Mouse (Mus musculus) neural tube, embryonic 14.5 days (tissue): Measurements from ENCODE around the gene Lias. TPM values are rescaled to one million over a fixed set of nuclear protein-coding genes. Genes with fewer than 3 reads are reported as not detected.

Experiments used
- ATAC-seq: fragments of 200-750 bp; cut with Nextera tagmentation; 2 replicates; pipeline ENCODE4 v1.8.0; 2017; ENCODE audit warnings: low read depth, mild to moderate bottlenecking, moderate TSS enrichment, moderate library complexity
- H3K27ac ChIP-seq: fragments of 300-500 bp; sonication (generic); 2 replicates; pipeline ENCODE4 v1.5.1; 2014; ENCODE audit warnings: low read depth, mild to moderate bottlenecking, control low read depth, low read length, moderate library complexity, mixed read lengths
- H3K27me3 ChIP-seq: fragments of 300-500 bp; sonication (generic); 2 replicates; pipeline ENCODE4 v1.6.1; 2014; ENCODE audit warnings: low read length; ENCODE audit not compliant: control insufficient read depth, insufficient read depth
- H3K36me3 ChIP-seq: fragments of 300-500 bp; sonication (generic); 2 replicates; pipeline ENCODE4 v1.6.1; 2014; ENCODE audit warnings: low read length, mixed read lengths; ENCODE audit not compliant: control insufficient read depth, insufficient read depth
- H3K4me1 ChIP-seq: fragments of 300-500 bp; sonication (generic); 2 replicates; pipeline ENCODE4 v1.6.1; 2014; ENCODE audit warnings: low read length; ENCODE audit not compliant: control insufficient read depth, insufficient read depth
- H3K4me2 ChIP-seq: fragments of 300-500 bp; sonication (generic); 2 replicates; pipeline ENCODE4 v1.6.1; 2014; ENCODE audit warnings: mild to moderate bottlenecking, low read depth, low read length, control low read depth
- H3K4me3 ChIP-seq: fragments of 300-500 bp; sonication (generic); 2 replicates; pipeline ENCODE4 v1.5.1; 2014; ENCODE audit warnings: low read depth, low read length, control low read depth, mixed read lengths
- H3K9ac ChIP-seq: fragments of 300-500 bp; sonication (generic); replicated peaks from 2 replicates; pipeline ENCODE4 v1.6.1; 2014; ENCODE audit warnings: low read depth, mild to moderate bottlenecking, control low read depth, low read length, mixed read lengths
- H3K9me3 ChIP-seq: fragments of 300-500 bp; sonication (generic); 2 replicates; pipeline ENCODE4 v1.6.1; 2016; ENCODE audit warnings: low read length; ENCODE audit not compliant: control insufficient read depth
- WGBS: fragments of 180-500 bp; shearing (Covaris S2); extraction: QIAGEN DNeasy Blood & Tissue Kit; methylation state at CpG from one replicate; pipeline ENCODE4 v1.1.7; 2014; 5-methylcytosine and 5-hydroxymethylcytosine counted together
- polyA plus RNA-seq: library from polyadenylated mRNA; unstranded; fragments of >200 nt; fragmentation: Nextera tagmentation; extraction: Ambion mirVana; gene quantifications from 2 replicates; pipeline ENCODE4 v1.2.1, GENCODE M21; 2014

Lias gene
- polyA plus RNA-seq: 65.0 and 70.7 TPM in 2 replicates

- H3K4me1 ChIP-seq: peaks cover 8% of the 10 kb centered on the region
- H3K27me3 ChIP-seq: no peaks in the 10 kb centered on the region; the same call in 1 of the 2 replicates
- peak; percentile 98 for ATAC-seq
- WGBS: under 1% methylated on average over 83 of the region's 83 CpGs
- H3K4me3 ChIP-seq: peak within 1 kb of the TSS; percentile 95
- peak within 1 kb of the TSS; percentile 98 for H3K9ac ChIP-seq
- peak within 1 kb of the TSS; percentile 94 for H3K27ac ChIP-seq
- H3K4me2 ChIP-seq: peak within 1 kb of the TSS; percentile 59
- H3K36me3 ChIP-seq: peaks cover 24% of the 10 kb centered on the region
- H3K9me3 ChIP-seq: no peaks in the 10 kb centered on the region
Measured at GRCm38 (mm10) chr5:65390648-65391644, at the start of gene Lias, which contains the start of gene Rpl9. TSS of gene Lias (plus strand) at chr5:65391497. TSS of gene Rpl9 (minus strand) at chr5:65391444.

GRCm38 (mm10) chr5:65348168-65348567 is 43.1 kb upstream of the Lias start, which contains the start of gene Klb:
TSS of gene Klb (plus strand) at chr5:65348314.
- no peaks in the 10 kb centered on the region for H3K36me3 ChIP-seq
- no peaks in the 10 kb centered on the region for H3K27me3 ChIP-seq
- H3K9me3 ChIP-seq: no peaks in the 10 kb centered on the region
- no peak within 1 kb of the TSS for H3K27ac ChIP-seq
- no peaks in the 10 kb centered on the region for H3K4me1 ChIP-seq
- no peak within 1 kb of the TSS for H3K9ac ChIP-seq
- peak within 1 kb of the TSS; percentile 47 for H3K4me2 ChIP-seq
- 10% methylated on average over 15 of the region's 15 CpGs for WGBS
- ATAC-seq: no peak
- H3K4me3 ChIP-seq: peak within 1 kb of the TSS; percentile 14; the same call in 1 of the 2 replicates

GRCm38 (mm10) chr5:65350508-65350907 is 40.8 kb upstream of the Lias start:
- H3K4me2 ChIP-seq: no peak overlapping the region
- WGBS: 69% methylated on average over 10 of the region's 10 CpGs
- ATAC-seq: no peak
- no peaks in the 10 kb centered on the region for H3K9me3 ChIP-seq
- no peak overlapping the region for H3K9ac ChIP-seq
- H3K36me3 ChIP-seq: no peaks in the 10 kb centered on the region
- no peaks in the 10 kb centered on the region for H3K27me3 ChIP-seq
- no peak overlapping the region for H3K4me3 ChIP-seq
- no peaks in the 10 kb centered on the region for H3K4me1 ChIP-seq
- H3K27ac ChIP-seq: no peak overlapping the region

- no peak overlapping the region for H3K27ac ChIP-seq
- H3K4me3 ChIP-seq: no peak overlapping the region
- no peak for ATAC-seq
- 81% methylated on average over 3 of the region's 3 CpGs for WGBS
- no peaks in the 10 kb centered on the region for H3K9me3 ChIP-seq
- H3K36me3 ChIP-seq: no peaks in the 10 kb centered on the region
- no peaks in the 10 kb centered on the region for H3K27me3 ChIP-seq
- no peak overlapping the region for H3K4me2 ChIP-seq
- H3K4me1 ChIP-seq: no peaks in the 10 kb centered on the region
- no peak overlapping the region for H3K9ac ChIP-seq
Measured at GRCm38 (mm10) chr5:65354097-65354496, 37.2 kb upstream of the Lias start.

- H3K4me2 ChIP-seq: no peak overlapping the region
- no peaks in the 10 kb centered on the region for H3K9me3 ChIP-seq
- H3K4me1 ChIP-seq: no peaks in the 10 kb centered on the region
- H3K27ac ChIP-seq: no peak overlapping the region
- H3K9ac ChIP-seq: no peak overlapping the region
- no peaks in the 10 kb centered on the region for H3K36me3 ChIP-seq
- ATAC-seq: no peak
- no peak overlapping the region for H3K4me3 ChIP-seq
- no peaks in the 10 kb centered on the region for H3K27me3 ChIP-seq
- 85% methylated on average over 5 of the region's 5 CpGs for WGBS
Measured at GRCm38 (mm10) chr5:65354985-65355384, 36.3 kb upstream of the Lias start.

GRCm38 (mm10) chr5:65356851-65357250 is 34.4 kb upstream of the Lias start:
- H3K4me3 ChIP-seq: no peak overlapping the region
- H3K27ac ChIP-seq: no peak overlapping the region

GRCm38 (mm10) chr5:65357771-65358170 is 33.5 kb upstream of the Lias start:
- no peak overlapping the region for H3K4me3 ChIP-seq
- no peaks in the 10 kb centered on the region for H3K27me3 ChIP-seq
- no peak overlapping the region for H3K4me2 ChIP-seq
- WGBS: 88% methylated on average over 3 of the region's 3 CpGs
- H3K27ac ChIP-seq: no peak overlapping the region
- no peaks in the 10 kb centered on the region for H3K4me1 ChIP-seq
- no peaks in the 10 kb centered on the region for H3K36me3 ChIP-seq
- no peak overlapping the region for H3K9ac ChIP-seq
- H3K9me3 ChIP-seq: no peaks in the 10 kb centered on the region
- no peak for ATAC-seq

More at GRCm38 (mm10) chr5:65356851-65357250, 34.4 kb upstream of the Lias start:
- Histone ChIP-seq H3K4me2 (no peak overlapping the region), H3K9ac (no peak overlapping the region), H3K9me3 (no peaks in the 10 kb centered on the region), H3K27me3 (no peaks in the 10 kb centered on the region), H3K36me3 (no peaks in the 10 kb centered on the region), H3K4me1 (no peaks in the 10 kb centered on the region)
- WGBS: 85% methylated on average over 6 of the region's 6 CpGs
- ATAC-seq: no peak

GRCm38 (mm10) chr5:65367837-65368236 is 23.5 kb upstream of the Lias start:
- no peaks in the 10 kb centered on the region for H3K36me3 ChIP-seq
- H3K9me3 ChIP-seq: no peaks in the 10 kb centered on the region
- 95% methylated on average over 11 of the region's 11 CpGs for WGBS

GRCm38 (mm10) chr5:65371551-65371950 is 19.7 kb upstream of the Lias start:
- 96% methylated on average over 7 of the region's 7 CpGs for WGBS
- no peak for ATAC-seq

More at GRCm38 (mm10) chr5:65367837-65368236, 23.5 kb upstream of the Lias start:
- Histone ChIP-seq H3K4me2 (no peak overlapping the region), H3K27me3 (no peaks in the 10 kb centered on the region), H3K4me3 (no peak overlapping the region), H3K9ac (no peak overlapping the region), H3K27ac (no peak overlapping the region), H3K4me1 (no peaks in the 10 kb centered on the region)
- ATAC-seq: no peak

More at GRCm38 (mm10) chr5:65371551-65371950, 19.7 kb upstream of the Lias start:
- no peaks in the 10 kb centered on the region for H3K9me3 ChIP-seq
- no peak overlapping the region for H3K9ac ChIP-seq
- H3K4me1 ChIP-seq: no peaks in the 10 kb centered on the region
- H3K36me3 ChIP-seq: no peaks in the 10 kb centered on the region
- H3K4me3 ChIP-seq: no peak overlapping the region
- no peaks in the 10 kb centered on the region for H3K27me3 ChIP-seq
- H3K27ac ChIP-seq: no peak overlapping the region
- H3K4me2 ChIP-seq: no peak overlapping the region
